Mouse (Mus musculus) bone marrow macrophage, adult 2 months (primary cell): ENCODE measurements around the gene Tox2. TPM values are rescaled to one million over a fixed set of nuclear protein-coding genes. Genes with fewer than 3 reads are reported as not detected.
A peak's percentile ranks its signal among the peaks of the same experiment; 100 is the strongest.

Source experiments
- H3K27ac ChIP-seq: 2 replicates; pipeline ENCODE4 v1.5.1; 2012; ENCODE audit warnings: low read depth, low read length; ENCODE audit not compliant: insufficient read depth
- H3K4me1 ChIP-seq: 2 replicates; pipeline ENCODE4 v1.6.1; 2012; ENCODE audit warnings: low read length; ENCODE audit not compliant: control insufficient read depth, insufficient read depth
- H3K4me3 ChIP-seq: 2 replicates; pipeline ENCODE4 v1.5.1; 2012; ENCODE audit warnings: mild to moderate bottlenecking, low read length, moderate library complexity; ENCODE audit not compliant: insufficient read depth
- CTCF ChIP-seq: IDR thresholded peaks from 2 replicates; pipeline ENCODE4 v1.5.1; 2012; ENCODE audit warnings: low read depth, mild to moderate bottlenecking, low read length, moderate library complexity
- POLR2A ChIP-seq: IDR thresholded peaks from 2 replicates; pipeline ENCODE4 v1.6.1; 2012; ENCODE audit warnings: mild to moderate bottlenecking, low read depth, low read length, borderline replicate concordance
- polyA plus RNA-seq: library from polyadenylated mRNA; stranded (reverse); fragments of >200 nt; gene quantifications from 2 replicates; pipeline ENCODE4 v1.2.4, GENCODE M21; 2012; ENCODE audit not compliant: missing spikeins, insufficient read depth, insufficient read length

The Tox2 gene
- polyA plus RNA-seq, 1 experiment = 3.2 TPM

DNA sequence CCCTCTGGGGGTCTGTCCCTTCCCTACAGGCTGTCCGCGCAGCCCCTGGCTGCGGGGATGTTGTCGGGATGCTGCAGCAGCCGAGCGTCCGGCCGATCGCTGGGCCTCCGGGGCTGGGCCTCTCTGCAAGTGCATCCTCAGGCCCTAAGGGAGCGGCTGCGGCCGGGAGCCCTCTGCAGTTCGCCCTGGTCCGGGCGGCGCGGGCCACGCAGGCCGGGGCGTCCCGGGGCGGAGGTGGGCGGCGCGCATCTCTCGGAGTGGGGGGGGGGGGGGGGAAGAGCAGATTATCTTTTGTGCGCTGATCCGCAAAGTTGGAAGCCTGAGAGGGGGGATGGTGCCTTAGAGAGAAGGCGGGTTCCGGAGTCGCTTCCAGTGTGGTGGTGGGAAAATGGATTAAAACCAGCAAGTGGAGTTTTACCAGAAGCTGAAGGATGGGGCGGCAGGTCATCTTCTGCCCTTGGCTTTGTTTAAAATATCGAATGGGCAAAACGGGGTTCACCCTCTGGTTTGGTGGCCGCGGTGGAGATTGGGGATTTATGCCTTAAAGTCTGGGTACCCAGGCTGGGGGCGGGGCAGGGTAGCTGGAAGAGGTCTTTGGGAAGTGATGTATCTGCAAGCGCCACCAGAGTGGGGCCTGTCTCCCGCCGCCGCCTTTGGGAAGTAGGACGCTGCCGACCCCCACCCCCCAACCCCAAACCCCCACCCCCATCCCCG lies 1.8 kb downstream of the Tox2 start:
- TF ChIP-seq POLR2A (no peak), CTCF (no peak)
- H3K4me3 ChIP-seq = peak overlapping the region; percentile 43
- H3K27ac ChIP-seq = no peak overlapping the region
- H3K4me1 ChIP-seq = 0 out of 2 replicates have a peak, but pooled peaks cover 4% of the 10 kb centered on the region

DNA sequence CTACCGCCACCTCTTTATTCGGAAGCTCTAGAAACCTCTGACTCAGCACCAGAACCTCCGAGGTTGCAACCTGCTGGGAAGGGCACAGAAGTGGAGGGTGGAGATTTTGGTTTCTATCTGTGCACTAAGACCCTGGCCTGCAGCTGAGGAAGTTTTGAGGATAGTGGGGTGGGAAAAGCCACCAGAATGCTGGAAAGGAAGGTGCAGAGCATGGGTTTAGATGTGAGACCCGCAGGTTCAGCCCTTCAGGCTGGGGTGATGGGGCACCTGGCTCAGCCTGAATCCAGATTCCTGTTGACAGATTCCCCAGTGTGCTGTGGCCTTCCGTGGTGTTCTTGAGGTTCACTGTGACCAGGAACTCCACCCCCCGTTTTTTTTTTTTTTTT lies 2.3 kb downstream of the Tox2 start:
- no peak overlapping the region for H3K4me3 ChIP-seq
- H3K4me1 ChIP-seq = 0 out of 2 replicates have a peak, but pooled peaks cover 4% of the 10 kb centered on the region
- TF ChIP-seq POLR2A (no peak), CTCF (no peak)
- no peak overlapping the region for H3K27ac ChIP-seq

DNA sequence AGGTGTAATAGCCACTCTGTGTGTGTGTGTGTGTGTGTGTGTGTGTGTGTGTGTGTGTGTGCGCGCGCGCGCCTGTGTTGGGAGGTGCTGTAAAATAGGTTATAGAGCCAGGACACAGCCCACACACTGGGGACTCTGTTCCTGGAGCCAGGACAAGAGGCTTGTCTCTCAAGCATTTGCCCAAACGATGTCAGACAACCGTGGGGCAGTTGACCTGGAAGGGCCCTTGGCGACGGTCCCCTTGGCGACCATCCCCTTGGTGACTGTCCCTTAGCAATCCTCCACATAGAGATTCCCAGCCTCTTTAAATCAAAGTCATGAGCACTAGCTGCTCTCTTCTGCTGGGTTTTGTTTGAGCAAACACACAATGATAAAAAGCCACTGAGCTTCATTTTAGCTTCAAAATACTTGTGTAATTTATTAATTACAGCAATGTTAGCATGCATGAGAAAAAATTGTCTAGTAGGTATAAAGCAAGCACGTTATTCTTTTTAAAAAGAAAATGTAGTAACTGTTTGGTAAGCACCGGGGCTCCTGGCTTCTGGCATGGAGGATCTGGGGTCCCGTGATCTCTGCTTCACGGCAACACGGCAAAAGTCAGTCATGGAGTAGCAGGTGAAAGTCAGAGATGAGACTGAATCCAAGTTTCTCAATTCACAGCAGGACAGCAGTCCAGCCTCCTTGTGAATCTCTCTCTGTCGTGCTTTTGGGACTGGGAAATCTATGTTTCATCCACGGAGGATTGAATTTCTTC lies 3.0 kb downstream of the Tox2 start:
- H3K27ac ChIP-seq = no peak overlapping the region
- 0 out of 2 replicates have a peak, but pooled peaks cover 4% of the 10 kb centered on the region for H3K4me1 ChIP-seq
- TF ChIP-seq CTCF = no peak
- H3K4me3 ChIP-seq = no peak overlapping the region

DNA sequence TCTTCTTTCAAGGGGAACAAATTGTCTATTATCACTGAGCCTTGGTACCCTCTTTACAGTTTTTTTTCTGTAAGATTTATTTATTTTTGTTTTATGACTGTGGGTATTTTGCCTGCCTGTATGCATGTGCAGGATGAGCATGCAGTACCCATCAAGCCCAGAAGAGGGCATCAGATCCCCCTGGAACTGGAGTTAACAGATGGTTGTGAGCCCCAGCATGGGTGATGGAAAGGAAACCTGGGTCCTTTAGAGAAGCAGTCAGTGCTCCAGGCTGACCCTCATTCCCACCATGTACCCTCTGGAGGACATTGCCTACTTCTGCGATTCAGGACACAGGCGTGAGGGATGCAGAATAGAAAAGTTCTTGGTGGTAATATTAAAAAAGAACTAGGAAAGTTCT lies 4.4 kb downstream of the Tox2 start:
- TF ChIP-seq POLR2A (no peak), CTCF (peak; percentile 55)
- Histone ChIP-seq H3K27ac (no peak overlapping the region), H3K4me1 (0 out of 2 replicates have a peak, but pooled peaks cover 4% of the 10 kb centered on the region), H3K4me3 (no peak overlapping the region)

DNA sequence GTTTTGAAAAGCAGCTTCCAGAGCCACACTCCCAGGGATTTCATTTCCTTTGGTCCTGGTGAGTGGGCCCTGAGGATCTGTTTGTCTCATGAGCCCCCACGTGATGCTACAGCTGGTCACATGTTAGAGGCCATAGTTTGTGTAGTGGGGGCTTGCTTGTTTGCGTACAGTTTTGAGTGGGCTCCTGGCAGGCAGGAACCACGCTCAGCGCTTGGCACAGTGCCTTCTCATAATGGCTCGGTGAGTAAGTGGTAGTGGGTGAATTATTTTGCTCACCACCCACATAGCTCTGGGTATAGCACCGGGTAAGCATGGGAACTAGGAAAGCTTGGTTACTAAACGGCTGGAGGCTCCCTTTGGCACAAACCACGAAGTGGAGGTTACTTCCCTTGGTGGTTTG lies 6.2 kb downstream of the Tox2 start:
- TF ChIP-seq CTCF = no peak
- Histone ChIP-seq H3K4me3 (no peak overlapping the region), H3K4me1 (0 out of 2 replicates have a peak, but pooled peaks cover 2% of the 10 kb centered on the region), H3K27ac (no peak overlapping the region)

DNA sequence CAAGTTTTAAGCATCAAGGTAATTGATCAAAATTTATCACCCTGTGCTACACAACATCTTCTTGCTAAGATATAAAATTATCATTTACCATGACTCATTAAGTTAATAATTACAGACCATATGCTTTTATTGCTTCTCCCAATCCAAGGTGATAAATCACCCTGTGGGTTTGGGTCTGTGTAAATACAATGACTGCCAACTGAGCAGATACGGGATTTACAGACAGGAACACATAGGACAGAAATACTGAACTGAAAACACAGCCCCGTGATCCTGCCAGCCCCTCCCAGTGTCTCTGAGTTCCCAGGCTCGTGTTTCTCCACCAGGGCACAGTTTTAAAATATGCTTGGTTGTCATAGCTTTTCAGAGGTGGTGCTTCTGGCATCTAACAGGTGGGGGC lies 10.2 kb downstream of the Tox2 start:
- H3K27ac ChIP-seq = no peak overlapping the region
- H3K4me1 ChIP-seq = 0 out of 2 replicates have a peak, but pooled peaks cover 2% of the 10 kb centered on the region
- TF ChIP-seq CTCF (no peak), POLR2A (no peak)
- H3K4me3 ChIP-seq = no peak overlapping the region

DNA sequence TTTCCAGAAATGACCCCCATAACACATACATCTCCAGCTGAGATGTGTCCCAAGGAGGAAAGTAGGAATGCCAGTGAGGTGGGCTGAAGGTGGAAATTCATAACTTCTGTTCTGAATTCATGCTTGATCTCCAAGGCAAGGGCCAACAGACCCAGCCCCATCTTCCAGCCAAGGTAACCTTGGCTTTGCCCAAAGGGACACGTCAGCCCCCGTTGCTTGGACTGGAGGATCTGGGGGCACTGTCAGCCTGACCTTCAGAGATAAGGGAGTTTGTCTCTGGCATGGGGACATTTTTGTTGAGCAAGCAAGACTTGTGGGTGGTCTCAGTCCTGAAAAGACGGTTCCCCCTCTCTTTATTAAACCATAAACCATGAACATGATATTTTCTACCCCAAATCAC lies 15.2 kb downstream of the Tox2 start:
- Histone ChIP-seq H3K4me3 (no peak overlapping the region), H3K4me1 (no peaks in the 10 kb centered on the region), H3K27ac (no peak overlapping the region)
- TF ChIP-seq POLR2A (no peak), CTCF (no peak)

DNA sequence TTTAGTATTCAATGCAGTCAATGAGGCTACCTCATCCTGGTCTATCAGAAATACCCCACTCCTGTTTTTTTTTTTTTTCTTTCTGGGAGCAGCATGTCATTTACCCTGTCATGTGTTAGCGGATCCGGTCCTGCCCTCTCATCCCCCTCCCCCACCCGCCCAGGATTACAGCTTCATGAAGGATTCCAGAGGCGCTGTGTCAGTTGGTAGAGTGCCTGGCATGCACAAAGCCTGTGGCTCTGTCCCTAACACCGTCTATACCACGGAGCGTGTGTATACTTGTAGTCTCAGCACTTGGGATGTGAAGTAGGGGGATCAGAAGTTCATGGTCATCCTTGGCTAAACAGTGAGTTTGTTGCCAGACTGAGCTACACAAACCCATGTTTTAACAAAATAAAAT lies 15.6 kb downstream of the Tox2 start:
- Histone ChIP-seq H3K27ac (no peak overlapping the region), H3K4me3 (no peak overlapping the region), H3K4me1 (no peaks in the 10 kb centered on the region)
- TF ChIP-seq CTCF (no peak), POLR2A (no peak)

DNA sequence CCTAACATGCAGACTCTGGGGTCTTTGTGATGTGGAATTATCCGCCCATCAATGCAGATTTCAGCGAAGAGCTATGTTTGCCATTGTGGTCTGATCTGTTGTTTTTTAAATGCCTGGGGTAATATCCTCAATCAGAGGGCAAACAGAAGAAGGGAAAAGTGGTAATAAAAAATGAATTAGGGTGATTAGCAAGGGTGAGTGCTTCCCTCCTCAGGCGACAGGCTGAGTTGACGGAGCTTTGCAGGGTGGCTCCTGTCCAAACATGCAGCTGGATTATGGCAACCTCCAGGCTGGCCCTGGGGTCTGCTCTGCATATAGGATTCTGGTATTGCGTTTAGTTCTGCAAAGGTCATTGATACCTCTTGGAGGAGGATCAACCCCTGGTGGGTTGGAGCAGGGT lies 16.5 kb downstream of the Tox2 start:
- TF ChIP-seq POLR2A (no peak), CTCF (no peak)
- Histone ChIP-seq H3K27ac (no peak overlapping the region), H3K4me1 (no peaks in the 10 kb centered on the region), H3K4me3 (no peak overlapping the region)

DNA sequence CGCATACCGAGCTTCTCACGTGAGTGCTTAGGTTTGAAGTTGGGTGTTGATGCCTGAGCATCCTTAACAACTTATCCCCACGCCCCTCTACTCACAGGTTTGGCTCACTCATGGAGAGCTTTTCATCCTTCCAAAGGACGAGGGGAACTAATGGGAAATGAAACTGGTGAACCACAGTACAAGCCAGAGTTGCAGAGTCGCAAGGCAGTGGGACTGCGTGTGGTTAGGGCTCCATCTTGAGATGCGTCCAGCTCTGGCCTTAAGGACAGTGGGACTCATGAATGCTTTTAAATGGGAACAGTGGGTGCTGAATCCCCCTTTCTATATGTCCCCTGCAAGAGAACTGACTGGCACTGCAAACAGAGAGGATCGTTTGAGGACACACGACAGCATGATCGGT lies 17.8 kb downstream of the Tox2 start:
- Histone ChIP-seq H3K4me3 (no peak overlapping the region), H3K27ac (no peak overlapping the region), H3K4me1 (no peaks in the 10 kb centered on the region)
- TF ChIP-seq POLR2A = no peak
- no peak for TF ChIP-seq CTCF
